Mouse (Mus musculus) stomach, postnatal 0 days (tissue): ENCODE measurements at regions not wholly inside any gene's neighbourhood (a gene's known extent, or its start where the extent isn't known, plus 50 kb on each side); places are given as distances from the start of the nearest gene placed in this dataset.

Experiments
- CTCF ChIP-seq: IDR thresholded peaks from 2 replicates; pipeline ENCODE4 v1.5.1; 2016; ENCODE audit warnings: antibody characterized with exemption, low read depth, mild to moderate bottlenecking, moderate library complexity
- EP300 ChIP-seq: optimal IDR thresholded peaks from 2 replicates; pipeline ENCODE3; 2016; ENCODE audit warnings: antibody characterized with exemption

DNA sequence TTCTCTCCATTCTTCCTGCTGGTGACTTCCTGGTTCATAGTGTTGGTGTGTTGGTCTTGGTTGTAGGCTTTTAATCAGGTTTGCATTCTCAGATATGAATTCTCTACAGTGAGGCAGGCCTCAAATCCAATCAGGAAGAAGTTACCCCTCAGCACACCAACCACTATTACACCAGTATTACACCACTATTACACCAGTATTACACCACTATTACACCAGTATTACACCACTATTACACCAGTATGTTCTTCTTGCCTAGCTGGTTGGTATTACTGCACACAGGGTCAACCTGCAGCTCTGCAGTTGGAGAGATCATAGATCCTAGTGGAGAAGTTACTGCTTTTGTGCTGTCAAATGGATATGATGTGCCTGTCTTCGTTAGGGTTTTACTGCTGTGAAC lies 129.6 kb downstream of the Tmem17 start:
- TF ChIP-seq CTCF (no peak), EP300 (no peak)
